ENCODE assay signal across 19 mouse cellular contexts in the genomic region with DNA sequence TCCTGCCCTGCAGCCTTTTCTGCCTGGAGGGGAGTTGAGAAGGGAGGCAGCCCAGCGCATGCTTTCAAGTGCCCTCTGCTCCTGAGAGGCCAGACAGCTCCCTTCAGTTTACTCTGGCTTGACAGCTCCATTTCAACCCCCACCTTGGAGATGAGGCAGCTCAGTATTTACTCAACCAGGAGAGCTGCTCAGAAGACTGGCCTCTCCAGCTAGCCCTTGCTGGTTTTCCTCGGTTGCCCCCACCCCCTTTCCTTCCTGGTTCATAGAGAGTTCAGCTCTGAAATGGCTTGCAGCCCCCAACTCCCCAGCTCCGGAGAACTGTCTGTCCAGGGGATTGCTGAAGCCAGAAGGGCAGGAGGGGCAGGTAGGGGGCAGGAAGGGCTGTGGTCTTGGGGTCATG. TPM values are rescaled to one million over a fixed set of nuclear protein-coding genes. Genes with fewer than 3 reads are reported as not detected.
A peak's percentile ranks its signal among the peaks of the same experiment; 100 is the strongest.
DNase-seq lines count a peak whose midpoint lies in the region; ATAC-seq and TF ChIP-seq lines count a peak whose summit lies in the region.
"Had no signal": no experiment of that assay in that cellular context is flagged by ENCODE, and none has a peak within 500 bp of the region (broad histone marks: within the 10 kb centered on the region; RNA-seq: fewer than 3 reads in every experiment).

No protein-coding gene starts in this region.

- no peaks in the 10 kb centered on the region for H3K9me3 ChIP-seq in intestine, embryonic 14.5 days (ENCODE audit: control insufficient read depth, low read length)
- no peaks in the 10 kb centered on the region for H3K9me3 ChIP-seq in intestine, embryonic 16.5 days (ENCODE audit: control insufficient read depth, low read length)
- no peaks in the 10 kb centered on the region for H3K9me3 ChIP-seq in liver, embryonic 11.5 days (ENCODE audit: control insufficient read depth, low read length)
- no peaks in the 10 kb centered on the region for H3K9me3 ChIP-seq in stomach, embryonic 14.5 days (ENCODE audit: control insufficient read depth, low read depth, low read length)
- H3K9me3 ChIP-seq in stomach, postnatal 0 days (ENCODE audit: control insufficient read depth, low read length): no peaks in the 10 kb centered on the region
- H3K9me3 ChIP-seq: embryonic facial prominence, embryonic 12.5 days; liver, embryonic 12.5 days had no signal

- TF ChIP-seq EP300 in stomach, postnatal 0 days (optimal IDR thresholded peaks at IDR 0.05): no peak

- H3K27me3 ChIP-seq in intestine, embryonic 14.5 days (replicated peaks; ENCODE audit: control insufficient read depth, insufficient read depth, low read length): 0 out of 2 replicates have a peak, but pooled peaks cover 2% of the 10 kb centered on the region
- H3K27me3 ChIP-seq in intestine, embryonic 16.5 days (replicated peaks; ENCODE audit: control insufficient read depth, insufficient read depth, low read length): no peaks in the 10 kb centered on the region
- peaks cover 83% of the 10 kb centered on the region for H3K27me3 ChIP-seq in liver, embryonic 11.5 days (replicated peaks; ENCODE audit: control insufficient read depth, insufficient read depth, low read length)
- no peaks in the 10 kb centered on the region for H3K27me3 ChIP-seq in stomach, embryonic 14.5 days (ENCODE audit: control insufficient read depth, insufficient read depth, low read length)
- no peaks in the 10 kb centered on the region for H3K27me3 ChIP-seq in stomach, postnatal 0 days (ENCODE audit: control insufficient read depth, insufficient read depth, low read length)

- no peak overlapping the region for H3K4me3 ChIP-seq in intestine, embryonic 14.5 days (ENCODE audit: low read depth, low read length)
- no peak overlapping the region for H3K4me3 ChIP-seq in intestine, embryonic 16.5 days (ENCODE audit: low read length)
- no peak overlapping the region for H3K4me3 ChIP-seq in liver, embryonic 11.5 days (ENCODE audit: low read depth, low read length)
- H3K4me3 ChIP-seq in stomach, embryonic 14.5 days (ENCODE audit: low read depth, low read length): no peak overlapping the region
- H3K4me3 ChIP-seq in stomach, postnatal 0 days (ENCODE audit: low read depth, low read length): no peak overlapping the region
- H3K4me3 ChIP-seq: embryonic facial prominence, embryonic 12.5 days; liver, embryonic 12.5 days had no signal

- H3K9ac ChIP-seq in intestine, embryonic 14.5 days (ENCODE audit: low read length): no peak overlapping the region
- no peak overlapping the region for H3K9ac ChIP-seq in intestine, embryonic 16.5 days (ENCODE audit: low read depth, low read length)
- no peak overlapping the region for H3K9ac ChIP-seq in liver, embryonic 11.5 days (ENCODE audit: low read depth, low read length)
- no peak overlapping the region for H3K9ac ChIP-seq in stomach, embryonic 14.5 days (replicated peaks; ENCODE audit: low read depth, low read length)
- no peak overlapping the region for H3K9ac ChIP-seq in stomach, postnatal 0 days (ENCODE audit: low read length)
- H3K9ac ChIP-seq: embryonic facial prominence, embryonic 12.5 days; liver, embryonic 12.5 days had no signal

- TF ChIP-seq CTCF in stomach, postnatal 0 days (IDR thresholded peaks at IDR 0.05; ENCODE audit: low read depth): no peak

- peak; percentile 52 for DNase-seq in intestine, embryonic 14.5 days (ENCODE audit: low spot score)
- DNase-seq in liver, embryonic 11.5 days (ENCODE audit: low spot score): no peak
- no peak for DNase-seq in liver
- no peak for DNase-seq in stomach, postnatal 0 days (ENCODE audit: low spot score)
- DNase-seq in thymus, adult 18-20 months: no peak
- DNase-seq: B cell, adult 2 months; cerebellum, adult 18-20 months; cerebellum, postnatal 25 days; gastrocnemius, postnatal 25 days; kidney, postnatal 14 days; lung, postnatal 10 days; thymus, postnatal 4 days had no signal

- ATAC-seq in intestine, embryonic 14.5 days (replicated peaks; ENCODE audit: low FRiP score, low TSS enrichment, low read depth): peak; percentile 55; the same call in 1 of the 2 replicates
- no peak for ATAC-seq in intestine, embryonic 16.5 days
- ATAC-seq in liver, embryonic 11.5 days (replicated peaks; ENCODE audit: low FRiP score): no peak
- peak; percentile 61; the same call in 1 of the 2 replicates for ATAC-seq in stomach, embryonic 14.5 days (ENCODE audit: insufficient number of reproducible peaks, insufficient read depth, low FRiP score, low read depth)
- ATAC-seq in stomach, postnatal 0 days (ENCODE audit: low FRiP score, low TSS enrichment): no peak
- ATAC-seq: forebrain, embryonic 16.5 days; liver, embryonic 12.5 days had no signal

- peaks cover 14% of the 10 kb centered on the region for H3K4me1 ChIP-seq in intestine, embryonic 14.5 days (replicated peaks; ENCODE audit: control insufficient read depth, insufficient read depth, low read length)
- H3K4me1 ChIP-seq in intestine, embryonic 16.5 days (ENCODE audit: control insufficient read depth, insufficient read depth, low read length): peaks cover 7% of the 10 kb centered on the region
- peaks cover 3% of the 10 kb centered on the region; the same call in 1 of the 2 replicates for H3K4me1 ChIP-seq in liver, embryonic 11.5 days (replicated peaks; ENCODE audit: control insufficient read depth, insufficient read depth, low read length)
- peaks cover 10% of the 10 kb centered on the region; the same call in 1 of the 2 replicates for H3K4me1 ChIP-seq in stomach, embryonic 14.5 days (ENCODE audit: control insufficient read depth, insufficient read depth, low read length)
- no peaks in the 10 kb centered on the region for H3K4me1 ChIP-seq in stomach, postnatal 0 days (replicated peaks; ENCODE audit: control insufficient read depth, insufficient read depth)
- H3K4me1 ChIP-seq: embryonic facial prominence, embryonic 12.5 days; liver, embryonic 12.5 days had no signal

- no peaks in the 10 kb centered on the region for H3K36me3 ChIP-seq in intestine, embryonic 14.5 days (ENCODE audit: control insufficient read depth, insufficient read depth, low read length)
- H3K36me3 ChIP-seq in intestine, embryonic 16.5 days (ENCODE audit: control insufficient read depth, insufficient read depth, low read length): no peaks in the 10 kb centered on the region
- no peaks in the 10 kb centered on the region for H3K36me3 ChIP-seq in liver, embryonic 11.5 days (ENCODE audit: control insufficient read depth, insufficient read depth, low read length)
- no peaks in the 10 kb centered on the region for H3K36me3 ChIP-seq in stomach, embryonic 14.5 days (ENCODE audit: control insufficient read depth, insufficient read depth, low read length)
- no peaks in the 10 kb centered on the region for H3K36me3 ChIP-seq in stomach, postnatal 0 days (ENCODE audit: control insufficient read depth, insufficient read depth, low read length)
- H3K36me3 ChIP-seq: embryonic facial prominence, embryonic 12.5 days; liver, embryonic 12.5 days had no signal

- 0% methylated on average over 3 of the region's 3 CpGs for WGBS in intestine, embryonic 14.5 days
- WGBS in intestine, embryonic 16.5 days: 15% methylated on average over 3 of the region's 3 CpGs
- WGBS in liver, embryonic 11.5 days: 8% methylated on average over 3 of the region's 3 CpGs
- WGBS in stomach, embryonic 14.5 days: 9% methylated on average over 3 of the region's 3 CpGs
- WGBS in stomach, postnatal 0 days: 23% methylated on average over 3 of the region's 3 CpGs

- peak overlapping the region; percentile 13 for H3K4me2 ChIP-seq in intestine, embryonic 14.5 days (ENCODE audit: low read length)
- no peak overlapping the region for H3K4me2 ChIP-seq in intestine, embryonic 16.5 days (ENCODE audit: low read depth, low read length)
- H3K4me2 ChIP-seq in liver, embryonic 11.5 days: peak overlapping the region; percentile 17; the same call in 1 of the 2 replicates
- H3K4me2 ChIP-seq in stomach, embryonic 14.5 days (replicated peaks; ENCODE audit: low read depth, low read length): no peak overlapping the region
- H3K4me2 ChIP-seq in stomach, postnatal 0 days (replicated peaks; ENCODE audit: low read depth): no peak overlapping the region
- H3K4me2 ChIP-seq: embryonic facial prominence, embryonic 12.5 days; liver, embryonic 12.5 days had no signal

- peak overlapping the region; percentile 39; the same call in 1 of the 2 replicates for H3K27ac ChIP-seq in intestine, embryonic 14.5 days (ENCODE audit: low read depth)
- no peak overlapping the region for H3K27ac ChIP-seq in intestine, embryonic 16.5 days (ENCODE audit: low read length)
- no peak overlapping the region; the same call in 1 of the 2 replicates for H3K27ac ChIP-seq in liver, embryonic 11.5 days (ENCODE audit: low read depth, low read length)
- no peak overlapping the region for H3K27ac ChIP-seq in stomach, embryonic 14.5 days (ENCODE audit: low read length)
- no peak overlapping the region for H3K27ac ChIP-seq in stomach, postnatal 0 days (replicated peaks)
- H3K27ac ChIP-seq: embryonic facial prominence, embryonic 12.5 days; liver, embryonic 12.5 days had no signal

RNA-seq across cellular contexts. Expression of a gene that starts 7.0 kb away (rescaled TPM):
- 0.36 and 0.42 TPM in 2 replicates for polyA plus RNA-seq in intestine, embryonic 14.5 days (2014; fragmentation: Nextera tagmentation; extraction: Ambion mirVana)
- not detected in 2 replicates for polyA plus RNA-seq in intestine, embryonic 16.5 days (2015; fragmentation: Nextera tagmentation; extraction: Ambion mirVana)
- polyA plus RNA-seq in liver, embryonic 11.5 days (2014; fragmentation: Nextera tagmentation; extraction: Ambion mirVana): 0.73 and 0.85 TPM in 2 replicates
- polyA plus RNA-seq in stomach, embryonic 14.5 days (2014; fragmentation: Nextera tagmentation; extraction: Ambion mirVana): 0.22 and 0.32 TPM in 2 replicates
- polyA plus RNA-seq in stomach, postnatal 0 days (2015; fragmentation: Nextera tagmentation; extraction: Ambion mirVana): 0.06 TPM in 1 of 2 replicates, not detected in the other
- polyA plus RNA-seq: forebrain, embryonic 16.5 days; heart, postnatal 0 days; midbrain, postnatal 0 days had no signal

RNA-seq across cellular contexts. Expression of a gene that starts 22.2 kb away (rescaled TPM):
- 22.9 and 27.9 TPM in 2 replicates for polyA plus RNA-seq in intestine, embryonic 14.5 days (2014; fragmentation: Nextera tagmentation; extraction: Ambion mirVana)
- polyA plus RNA-seq in intestine, embryonic 16.5 days (2015; fragmentation: Nextera tagmentation; extraction: Ambion mirVana): 9.6 and 11.6 TPM in 2 replicates
- polyA plus RNA-seq in liver, embryonic 11.5 days (2014; fragmentation: Nextera tagmentation; extraction: Ambion mirVana): 11.2 and 11.3 TPM in 2 replicates
- polyA plus RNA-seq in stomach, embryonic 14.5 days (2014; fragmentation: Nextera tagmentation; extraction: Ambion mirVana): 23.1 and 25.9 TPM in 2 replicates
- 12.2 and 13.4 TPM in 2 replicates for polyA plus RNA-seq in stomach, postnatal 0 days (2015; fragmentation: Nextera tagmentation; extraction: Ambion mirVana)
- polyA plus RNA-seq: forebrain, embryonic 16.5 days; midbrain, postnatal 0 days had no signal

RNA-seq across cellular contexts. Expression of a gene that starts 49.4 kb away (rescaled TPM):
- 3.7 and 4.9 TPM in 2 replicates for polyA plus RNA-seq in intestine, embryonic 14.5 days (2014; fragmentation: Nextera tagmentation; extraction: Ambion mirVana)
- polyA plus RNA-seq in intestine, embryonic 16.5 days (2015; fragmentation: Nextera tagmentation; extraction: Ambion mirVana): 1.4 and 1.5 TPM in 2 replicates
- 0.97 and 1.3 TPM in 2 replicates for polyA plus RNA-seq in liver, embryonic 11.5 days (2014; fragmentation: Nextera tagmentation; extraction: Ambion mirVana)
- 3.6 and 4.7 TPM in 2 replicates for polyA plus RNA-seq in stomach, embryonic 14.5 days (2014; fragmentation: Nextera tagmentation; extraction: Ambion mirVana)
- 0.94 and 0.97 TPM in 2 replicates for polyA plus RNA-seq in stomach, postnatal 0 days (2015; fragmentation: Nextera tagmentation; extraction: Ambion mirVana)
- polyA plus RNA-seq: forebrain, embryonic 16.5 days; midbrain, postnatal 0 days had no signal

RNA-seq across cellular contexts. Expression of a gene that starts 54.5 kb away (rescaled TPM):
- 3.5 and 3.8 TPM in 2 replicates for polyA plus RNA-seq in intestine, embryonic 14.5 days (2014; fragmentation: Nextera tagmentation; extraction: Ambion mirVana)
- polyA plus RNA-seq in intestine, embryonic 16.5 days (2015; fragmentation: Nextera tagmentation; extraction: Ambion mirVana): 1.8 and 2.0 TPM in 2 replicates
- polyA plus RNA-seq in liver, embryonic 11.5 days (2014; fragmentation: Nextera tagmentation; extraction: Ambion mirVana): 0.71 and 1.1 TPM in 2 replicates
- polyA plus RNA-seq in stomach, embryonic 14.5 days (2014; fragmentation: Nextera tagmentation; extraction: Ambion mirVana): 3.5 and 3.7 TPM in 2 replicates
- polyA plus RNA-seq in stomach, postnatal 0 days (2015; fragmentation: Nextera tagmentation; extraction: Ambion mirVana): 1.2 and 1.6 TPM in 2 replicates
- polyA plus RNA-seq: forebrain, embryonic 16.5 days; midbrain, postnatal 0 days had no signal

Comparison
In these comparisons a context has a peak if more than half of its experiments do, and no peak if none do; other contexts are left out.
1. ATAC-seq: peak in intestine, embryonic 14.5 days (single experiment) and stomach, embryonic 14.5 days (single experiment); none in intestine, embryonic 16.5 days (single experiment), liver, embryonic 11.5 days (single experiment) and stomach, postnatal 0 days (single experiment).
2. H3K4me2 ChIP-seq: peak in intestine, embryonic 14.5 days (single experiment) and liver, embryonic 11.5 days (single experiment); none in intestine, embryonic 16.5 days (single experiment), stomach, embryonic 14.5 days (single experiment) and stomach, postnatal 0 days (single experiment).